Mouse (Mus musculus): ENCODE results near the gene Eif2b3. TPM values are rescaled to one million over a fixed set of nuclear protein-coding genes. Genes with fewer than 3 reads are reported as not detected.

Eif2b3 gene
- polyA plus RNA-seq, 1 experiment from 2014 or later, result 53.0 TPM

DNA sequence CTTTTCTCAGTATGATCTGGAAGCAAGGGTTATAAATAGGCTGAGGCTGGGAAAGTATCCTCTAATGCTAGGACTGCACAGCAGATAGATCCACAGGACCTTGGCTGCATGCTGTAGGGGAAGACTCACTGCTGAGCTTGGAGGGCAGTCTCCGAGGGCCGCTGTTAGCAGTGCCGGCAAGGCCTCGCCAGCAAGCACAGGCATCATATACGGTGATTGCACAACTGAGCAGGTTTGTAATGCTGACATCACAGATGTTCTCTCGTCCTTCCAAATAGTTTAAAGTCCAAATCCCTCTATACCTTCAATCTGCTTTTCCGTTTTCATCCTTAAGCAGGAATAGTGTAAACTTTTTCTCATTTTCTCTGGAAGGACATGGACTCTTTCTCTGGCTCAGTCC is 48.8 kb downstream of the Eif2b3 start:
- ATAC-seq (ENCODE audit: low FRiP score) (no peak), DNase-seq (ENCODE audit: low spot score) (no peak)
- Histone ChIP-seq H3K4me3 (ENCODE audit: low read depth, low read length) (no peak overlapping the region), H3K36me3 (ENCODE audit: control insufficient read depth, insufficient read depth, low read length) (0 out of 2 replicates have a peak, but pooled peaks cover 6% of the 10 kb centered on the region), H3K4me2 (replicated peaks; ENCODE audit: low read depth, low read length) (no peak overlapping the region), H3K27me3 (ENCODE audit: control insufficient read depth, insufficient read depth, low read length) (no peaks in the 10 kb centered on the region), H3K4me1 (replicated peaks; ENCODE audit: control insufficient read depth, insufficient read depth, low read length) (no peaks in the 10 kb centered on the region), H3K9ac (ENCODE audit: low read depth, low read length) (no peak overlapping the region), H3K27ac (ENCODE audit: low read depth, low read length) (no peak overlapping the region), H3K9me3 (ENCODE audit: control insufficient read depth, low read length) (no peaks in the 10 kb centered on the region)
- WGBS, result 91% methylated on average over 7 of the region's 7 CpGs

DNA sequence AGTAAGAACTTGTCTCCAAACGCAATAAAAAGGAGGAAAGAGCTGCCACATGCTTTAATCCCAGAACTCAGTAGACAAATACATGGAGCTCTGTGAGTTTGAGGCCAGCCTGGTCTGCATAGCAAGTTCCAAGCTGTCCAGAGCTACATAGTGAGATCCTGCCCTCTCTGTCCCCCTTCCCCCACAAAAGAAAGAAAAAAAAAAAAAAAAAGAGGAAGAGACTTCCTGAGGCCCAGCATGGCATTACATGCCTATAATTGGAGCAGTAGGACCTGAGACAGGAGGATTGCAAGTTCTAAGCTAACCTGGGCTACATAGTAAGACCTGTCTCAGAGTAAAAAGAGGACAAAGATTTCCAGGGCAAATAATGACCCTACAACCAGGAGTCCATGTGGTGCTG is 50.4 kb downstream of the Eif2b3 start:
- WGBS, result 94% methylated on average over 1 of the region's 1 CpGs
- Histone ChIP-seq H3K4me1 (replicated peaks; ENCODE audit: control insufficient read depth, insufficient read depth, low read length) (no peaks in the 10 kb centered on the region), H3K4me3 (ENCODE audit: low read depth, low read length) (no peak overlapping the region), H3K9ac (ENCODE audit: low read depth, low read length) (no peak overlapping the region), H3K9me3 (ENCODE audit: control insufficient read depth, low read length) (no peaks in the 10 kb centered on the region), H3K27me3 (ENCODE audit: control insufficient read depth, insufficient read depth, low read length) (no peaks in the 10 kb centered on the region), H3K36me3 (ENCODE audit: control insufficient read depth, insufficient read depth, low read length) (0 out of 2 replicates have a peak, but pooled peaks cover 6% of the 10 kb centered on the region), H3K27ac (ENCODE audit: low read depth, low read length) (no peak overlapping the region), H3K4me2 (replicated peaks; ENCODE audit: low read depth, low read length) (no peak overlapping the region)
- ATAC-seq (ENCODE audit: low FRiP score) (no peak), DNase-seq (ENCODE audit: low spot score) (no peak)

DNA sequence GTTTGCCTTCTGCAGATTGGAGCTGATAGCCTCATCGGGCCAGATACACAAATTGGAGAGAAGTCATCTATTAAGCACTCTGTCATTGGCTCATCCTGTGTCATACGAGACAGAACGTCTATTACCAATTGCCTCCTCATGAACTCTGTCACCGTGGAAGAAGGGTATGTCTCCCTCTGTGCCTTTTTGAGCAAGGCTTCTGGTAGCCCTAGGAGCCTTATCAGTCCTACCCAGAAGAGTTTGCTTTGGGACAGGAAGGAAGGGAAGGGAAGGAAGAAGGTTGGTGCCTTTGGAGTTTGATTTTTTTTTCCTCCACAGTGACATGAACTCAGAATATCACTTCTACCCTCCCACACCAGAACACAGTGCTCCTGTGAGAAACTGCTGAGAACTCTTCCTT is 51.4 kb downstream of the Eif2b3 start:
- no peaks in the 10 kb centered on the region for H3K4me1 ChIP-seq (replicated peaks; ENCODE audit: control insufficient read depth, insufficient read depth, low read length)
- no peak overlapping the region for H3K4me2 ChIP-seq (replicated peaks; ENCODE audit: low read depth, low read length)
- H3K27me3 ChIP-seq (ENCODE audit: control insufficient read depth, insufficient read depth, low read length), result no peaks in the 10 kb centered on the region
- no peak overlapping the region for H3K27ac ChIP-seq (ENCODE audit: low read depth, low read length)
- ATAC-seq (ENCODE audit: low FRiP score) (no peak), DNase-seq (ENCODE audit: low spot score) (no peak)
- WGBS, result 87% methylated on average over 4 of the region's 4 CpGs
- H3K9me3 ChIP-seq (ENCODE audit: control insufficient read depth, low read length), result no peaks in the 10 kb centered on the region
- H3K36me3 ChIP-seq (ENCODE audit: control insufficient read depth, insufficient read depth, low read length), result 0 out of 2 replicates have a peak, but pooled peaks cover 4% of the 10 kb centered on the region
- H3K4me3 ChIP-seq (ENCODE audit: low read depth, low read length), result no peak overlapping the region
- H3K9ac ChIP-seq (ENCODE audit: low read depth, low read length), result no peak overlapping the region

DNA sequence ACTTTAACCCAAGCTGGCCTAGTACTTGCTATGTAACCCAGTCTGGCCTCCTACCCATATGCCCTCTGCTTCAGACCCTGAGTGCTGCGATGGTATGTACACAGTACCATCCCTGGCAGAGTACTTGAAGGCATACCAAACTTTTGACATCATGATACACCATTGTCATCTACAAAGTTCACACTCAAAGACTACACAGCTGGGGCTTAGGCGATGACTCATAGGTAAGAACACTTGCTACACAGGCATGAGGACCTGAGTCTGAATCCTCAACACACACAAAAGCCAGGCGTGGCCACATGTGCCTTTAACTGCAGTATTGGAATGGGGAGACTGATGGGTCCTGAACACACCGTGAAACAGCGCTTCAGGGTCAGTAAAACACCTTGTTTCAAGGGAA is 52.0 kb downstream of the Eif2b3 start:
- ATAC-seq (ENCODE audit: low FRiP score), result no peak
- 96% methylated on average over 5 of the region's 5 CpGs for WGBS
- DNase-seq (ENCODE audit: low spot score), result no peak
- Histone ChIP-seq H3K4me1 (replicated peaks; ENCODE audit: control insufficient read depth, insufficient read depth, low read length) (no peaks in the 10 kb centered on the region), H3K36me3 (ENCODE audit: control insufficient read depth, insufficient read depth, low read length) (0 out of 2 replicates have a peak, but pooled peaks cover 2% of the 10 kb centered on the region), H3K4me3 (ENCODE audit: low read depth, low read length) (no peak overlapping the region), H3K4me2 (replicated peaks; ENCODE audit: low read depth, low read length) (no peak overlapping the region), H3K27me3 (ENCODE audit: control insufficient read depth, insufficient read depth, low read length) (no peaks in the 10 kb centered on the region), H3K9me3 (ENCODE audit: control insufficient read depth, low read length) (no peaks in the 10 kb centered on the region), H3K9ac (ENCODE audit: low read depth, low read length) (no peak overlapping the region), H3K27ac (ENCODE audit: low read depth, low read length) (no peak overlapping the region)

DNA sequence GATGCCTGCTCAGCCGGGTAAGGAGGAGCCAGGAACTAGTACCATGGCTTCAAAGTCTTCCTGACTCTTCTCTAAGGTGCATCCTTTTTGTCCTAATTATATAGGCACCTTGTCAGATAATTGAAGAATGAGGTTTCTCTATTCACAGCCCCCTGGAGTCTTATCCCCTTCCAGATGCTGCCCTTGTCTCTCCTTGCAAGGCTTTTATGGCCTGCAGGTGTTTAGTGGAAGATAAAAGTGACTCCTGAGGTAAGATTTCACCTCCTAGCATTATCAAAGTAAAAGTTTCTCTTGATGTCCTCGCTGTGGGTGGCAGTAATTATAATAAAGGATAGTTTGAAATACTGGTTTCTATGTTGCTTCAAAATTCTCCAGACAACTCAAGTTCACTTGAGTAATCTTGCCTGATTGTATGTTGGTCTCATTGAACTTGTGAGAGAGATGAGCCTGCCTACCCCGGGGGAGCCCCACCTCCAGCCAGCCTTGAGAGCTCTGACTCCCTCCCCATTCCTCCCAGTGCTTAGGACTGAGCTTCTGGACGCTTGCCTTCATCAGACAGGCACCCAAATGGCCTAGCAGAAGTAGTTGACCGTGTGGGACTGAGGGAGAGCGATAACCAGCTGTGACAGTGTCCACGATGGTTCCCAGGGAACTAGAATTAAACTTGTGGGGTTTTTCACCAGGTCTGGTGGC is 68.9 kb downstream of the Eif2b3 start:
- Histone ChIP-seq H3K27me3 (ENCODE audit: control insufficient read depth, insufficient read depth, low read length) (no peaks in the 10 kb centered on the region), H3K4me2 (replicated peaks; ENCODE audit: low read depth, low read length) (no peak overlapping the region), H3K4me1 (replicated peaks; ENCODE audit: control insufficient read depth, insufficient read depth, low read length) (no peaks in the 10 kb centered on the region), H3K27ac (ENCODE audit: low read depth, low read length) (no peak overlapping the region), H3K9ac (ENCODE audit: low read depth, low read length) (no peak overlapping the region), H3K36me3 (ENCODE audit: control insufficient read depth, insufficient read depth, low read length) (0 out of 2 replicates have a peak, but pooled peaks cover 4% of the 10 kb centered on the region), H3K9me3 (ENCODE audit: control insufficient read depth, low read length) (no peaks in the 10 kb centered on the region), H3K4me3 (ENCODE audit: low read depth, low read length) (no peak overlapping the region)
- DNase-seq (ENCODE audit: low spot score), result no peak
- 82% methylated on average over 7 of the region's 7 CpGs for WGBS
- no peak for ATAC-seq (ENCODE audit: low FRiP score)

DNA sequence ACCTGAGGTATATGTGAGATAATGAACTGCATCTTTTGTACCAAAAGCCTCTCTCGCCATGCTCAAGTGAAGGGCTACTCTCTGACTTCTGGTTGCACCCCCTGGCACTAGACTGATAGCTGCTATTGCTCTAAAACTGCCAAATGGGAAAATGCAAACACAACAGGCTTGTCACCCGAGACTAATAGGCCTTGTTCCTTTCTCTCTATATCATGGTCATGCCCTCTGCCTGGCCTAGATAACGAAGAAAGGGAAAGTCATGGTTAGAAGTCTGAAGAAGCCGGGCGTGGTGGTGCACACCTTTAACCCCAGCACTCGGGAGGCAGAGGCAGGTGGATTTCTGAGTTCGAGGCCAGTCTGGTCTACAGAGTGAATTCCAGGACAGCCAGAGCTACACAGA is 71.4 kb downstream of the Eif2b3 start:
- Histone ChIP-seq H3K9me3 (ENCODE audit: control insufficient read depth, low read length) (no peaks in the 10 kb centered on the region), H3K4me2 (replicated peaks; ENCODE audit: low read depth, low read length) (no peak overlapping the region), H3K9ac (ENCODE audit: low read depth, low read length) (no peak overlapping the region), H3K36me3 (ENCODE audit: control insufficient read depth, insufficient read depth, low read length) (0 out of 2 replicates have a peak, but pooled peaks cover 4% of the 10 kb centered on the region), H3K27ac (ENCODE audit: low read depth, low read length) (no peak overlapping the region), H3K4me3 (ENCODE audit: low read depth, low read length) (no peak overlapping the region), H3K27me3 (ENCODE audit: control insufficient read depth, insufficient read depth, low read length) (peaks cover 9% of the 10 kb centered on the region), H3K4me1 (replicated peaks; ENCODE audit: control insufficient read depth, insufficient read depth, low read length) (peaks cover 2% of the 10 kb centered on the region; the same call in 1 of the 2 replicates)
- WGBS, result 83% methylated on average over 7 of the region's 7 CpGs
- ATAC-seq (ENCODE audit: low FRiP score) (no peak), DNase-seq (ENCODE audit: low spot score) (no peak)

DNA sequence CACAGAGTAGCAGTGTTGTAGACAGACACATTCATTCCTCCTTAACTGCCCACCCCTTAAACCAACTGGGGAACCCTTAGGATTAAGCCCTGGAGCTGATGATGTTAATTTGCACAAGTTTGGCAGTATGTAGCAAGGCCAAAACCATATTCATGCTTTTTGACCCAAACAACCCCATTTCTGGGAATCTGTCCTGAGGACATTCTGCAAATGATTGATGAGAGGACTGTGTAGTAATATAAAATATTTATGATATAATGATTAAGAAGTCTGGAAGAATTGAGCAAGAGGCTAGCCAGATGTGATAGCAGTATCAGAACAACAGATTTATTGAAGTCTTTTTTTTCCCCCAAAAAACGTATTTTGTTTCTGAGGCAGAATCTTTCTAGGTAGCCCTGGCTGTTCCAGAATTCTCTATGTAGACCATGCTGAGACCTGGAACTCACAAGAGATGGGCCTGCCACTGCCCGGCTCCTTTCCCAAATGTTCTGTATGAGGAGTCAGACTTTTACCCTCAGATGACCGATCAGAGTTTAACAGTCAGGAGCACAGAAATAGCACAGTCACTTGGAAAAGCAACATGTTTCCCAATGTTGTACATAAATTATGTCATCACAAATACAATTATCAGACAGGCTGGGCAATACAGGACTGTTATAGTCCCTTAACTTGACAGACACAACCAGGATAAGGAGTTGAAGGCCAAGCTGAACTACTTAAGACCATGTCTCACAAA is 75.6 kb downstream of the Eif2b3 start:
- Histone ChIP-seq H3K4me2 (replicated peaks; ENCODE audit: low read depth, low read length) (no peak overlapping the region), H3K4me3 (ENCODE audit: low read depth, low read length) (no peak overlapping the region), H3K27ac (ENCODE audit: low read depth, low read length) (no peak overlapping the region), H3K9ac (ENCODE audit: low read depth, low read length) (no peak overlapping the region), H3K9me3 (ENCODE audit: control insufficient read depth, low read length) (no peaks in the 10 kb centered on the region), H3K4me1 (replicated peaks; ENCODE audit: control insufficient read depth, insufficient read depth, low read length) (peaks cover 6% of the 10 kb centered on the region; the same call in 1 of the 2 replicates), H3K27me3 (ENCODE audit: control insufficient read depth, insufficient read depth, low read length) (peaks cover 10% of the 10 kb centered on the region), H3K36me3 (ENCODE audit: control insufficient read depth, insufficient read depth, low read length) (no peaks in the 10 kb centered on the region)
- no peak for DNase-seq (ENCODE audit: low spot score)
- ATAC-seq (ENCODE audit: low FRiP score), result no peak
- 86% methylated on average over 3 of the region's 3 CpGs for WGBS

DNA sequence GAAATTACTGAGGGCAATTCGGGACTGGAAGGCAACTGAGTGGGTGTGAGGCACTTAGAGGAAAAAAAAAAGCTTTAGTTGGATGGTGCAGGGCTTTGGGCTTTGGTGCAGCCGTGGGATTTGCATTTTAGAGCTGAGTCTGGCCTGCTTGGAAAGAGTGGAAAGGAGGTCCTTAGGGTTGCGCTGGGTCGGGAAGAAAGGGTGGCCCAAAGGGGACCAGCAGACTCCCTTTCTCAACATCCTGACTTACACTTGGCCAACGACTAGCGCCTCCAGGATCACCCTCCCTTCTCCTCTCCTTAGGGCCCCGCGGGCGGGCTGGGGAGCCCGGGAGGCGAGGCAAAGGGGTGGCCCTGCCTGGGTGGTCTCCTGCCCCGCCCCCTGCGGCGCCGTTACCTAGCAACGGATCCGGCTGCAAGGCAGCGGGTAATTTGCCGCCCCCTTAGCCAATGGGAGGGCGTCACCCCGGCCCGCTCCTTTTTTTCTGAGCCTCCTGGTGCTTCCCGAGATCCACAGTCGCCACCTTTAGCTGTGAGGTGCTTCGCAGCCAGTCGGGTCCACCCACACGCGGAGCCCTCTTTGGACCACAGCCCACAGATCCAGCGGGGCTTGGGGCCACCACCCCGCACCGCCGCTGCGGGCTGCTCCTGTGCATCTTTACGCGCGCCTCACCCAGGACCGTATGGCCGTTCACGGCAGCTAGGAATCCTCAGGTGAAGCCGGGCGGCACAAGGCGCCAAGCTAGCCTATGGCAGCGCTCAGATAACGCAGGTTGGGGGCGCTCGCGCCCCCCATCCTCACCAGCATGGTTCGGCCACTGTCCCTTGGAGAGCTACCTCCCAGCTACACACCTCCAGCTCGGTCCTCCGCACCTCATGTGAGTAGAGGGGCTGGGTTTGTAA is 76.6 kb downstream of the Eif2b3 start, which contains the start of gene Ptch2:
Gene Ptch2, plus strand, starts transcription at position 525 of the 902 bp plus-strand sequence.
- peak within 1 kb of the TSS; percentile 54 for H3K4me3 ChIP-seq (ENCODE audit: low read depth, low read length)
- peaks cover 10% of the 10 kb centered on the region for H3K27me3 ChIP-seq (ENCODE audit: control insufficient read depth, insufficient read depth, low read length)
- H3K9me3 ChIP-seq (ENCODE audit: control insufficient read depth, low read length), result no peaks in the 10 kb centered on the region
- H3K4me2 ChIP-seq (replicated peaks; ENCODE audit: low read depth, low read length), result peak within 1 kb of the TSS; percentile 82
- WGBS, result under 1% methylated on average over 47 of the region's 50 CpGs
- no peaks in the 10 kb centered on the region for H3K36me3 ChIP-seq (ENCODE audit: control insufficient read depth, insufficient read depth, low read length)
- H3K27ac ChIP-seq (ENCODE audit: low read depth, low read length), result peak within 1 kb of the TSS; percentile 25; the same call in 1 of the 2 replicates
- H3K9ac ChIP-seq (ENCODE audit: low read depth, low read length), result peak within 1 kb of the TSS; percentile 68
- peak; percentile 89 for ATAC-seq (ENCODE audit: low FRiP score)
- peak; percentile 91 for DNase-seq (ENCODE audit: low spot score)
- peaks cover 6% of the 10 kb centered on the region; the same call in 1 of the 2 replicates for H3K4me1 ChIP-seq (replicated peaks; ENCODE audit: control insufficient read depth, insufficient read depth, low read length)
